Mouse (Mus musculus) spleen, postnatal 14 days (tissue): ENCODE measurements around the gene Bcor.

Experiments
- DNase-seq, 2 experiments: peaks; one replicate each; pipeline ENCODE4 v3.0.0; 2021 to 2022; ENCODE audit warnings: low spot score in 2 of 2

Gene Bcor

GRCm38 (mm10) chrX:12127106-12127670 is 33.0 kb downstream of the Bcor start:
- DNase-seq: no peak

GRCm38 (mm10) chrX:12126408-12127105 is 33.6 kb downstream of the Bcor start:
- no peak for DNase-seq

- DNase-seq: no peak
Measured at GRCm38 (mm10) chrX:12124571-12124970, 35.6 kb downstream of the Bcor start.

GRCm38 (mm10) chrX:12123687-12124087 is 36.5 kb downstream of the Bcor start:
- DNase-seq: peak in 1 of 2 experiments; percentile 6

- DNase-seq: no peak
Measured at GRCm38 (mm10) chrX:12122594-12123331, 37.4 kb downstream of the Bcor start.

GRCm38 (mm10) chrX:12119476-12119875 is 40.7 kb downstream of the Bcor start:
- DNase-seq: no peak

- no peak for DNase-seq
Measured at GRCm38 (mm10) chrX:12116128-12116527, 44.0 kb downstream of the Bcor start.

GRCm38 (mm10) chrX:12112166-12112565 is 48.0 kb downstream of the Bcor start:
- DNase-seq: no peak

GRCm38 (mm10) chrX:12110518-12110917 is 49.6 kb downstream of the Bcor start:
- DNase-seq: no peak

- DNase-seq: no peak
Measured at GRCm38 (mm10) chrX:12105358-12105757, 54.8 kb downstream of the Bcor start.

- no peak for DNase-seq
Measured at GRCm38 (mm10) chrX:12096783-12097526, 63.2 kb downstream of the Bcor start.

- no peak for DNase-seq
Measured at GRCm38 (mm10) chrX:12093371-12093770, 66.8 kb downstream of the Bcor start.

GRCm38 (mm10) chrX:12091431-12092061 is 68.6 kb downstream of the Bcor start:
- no peak for DNase-seq

GRCm38 (mm10) chrX:12090871-12091404 is 69.2 kb downstream of the Bcor start:
- DNase-seq: no peak

- DNase-seq: no peak
Measured at GRCm38 (mm10) chrX:12090151-12090870, 69.8 kb downstream of the Bcor start.

- peak in 1 of 2 experiments; percentile 41 for DNase-seq
Measured at GRCm38 (mm10) chrX:12089353-12090081, 70.6 kb downstream of the Bcor start.

GRCm38 (mm10) chrX:12089027-12089340 is 71.2 kb downstream of the Bcor start:
- DNase-seq: no peak

GRCm38 (mm10) chrX:12088301-12089026 is 71.7 kb downstream of the Bcor start:
- peak in 1 of 2 experiments; percentile 49 for DNase-seq

GRCm38 (mm10) chrX:12087511-12088300 is 72.4 kb downstream of the Bcor start:
- peak in 1 of 2 experiments; percentile 41 for DNase-seq
